19 mouse cellular contexts compared by ENCODE assay signal in genomic region chr5:64232872-64233271, GRCm38 (mm10).
"Had no signal": no experiment of that assay in that cellular context is flagged by ENCODE, and none has a peak within 500 bp of the region (broad histone marks: within the 10 kb centered on the region; RNA-seq: fewer than 3 reads in every experiment).

No protein-coding gene starts in this region.

- H3K27me3 ChIP-seq: limb, embryonic 12.5 days; limb, embryonic 15.5 days; midbrain, embryonic 12.5 days; neural tube, embryonic 13.5 days had no signal

- ATAC-seq: liver, postnatal 0 days; lung, postnatal 0 days; midbrain, embryonic 16.5 days had no signal

- H3K9ac ChIP-seq: limb, embryonic 12.5 days; limb, embryonic 15.5 days; liver, embryonic 14.5 days; liver, postnatal 0 days; lung, embryonic 14.5 days; midbrain, embryonic 12.5 days; neural tube, embryonic 13.5 days had no signal

- H3K36me3 ChIP-seq: limb, embryonic 12.5 days; limb, embryonic 15.5 days; midbrain, embryonic 12.5 days; neural tube, embryonic 13.5 days had no signal

- H3K9me3 ChIP-seq: limb, embryonic 12.5 days; limb, embryonic 15.5 days; midbrain, embryonic 12.5 days; neural tube, embryonic 13.5 days had no signal

- H3K4me2 ChIP-seq: limb, embryonic 12.5 days; limb, embryonic 15.5 days; liver, embryonic 11.5 days; midbrain, embryonic 12.5 days; neural tube, embryonic 13.5 days had no signal

- DNase-seq: kidney, adult 11 months; kidney, adult 9 months; layer of hippocampus, adult 9-11 months; left cerebral cortex, postnatal 4 days; liver, postnatal 0 days; lung, embryonic 14.5 days; retina, postnatal 1 day; right cerebral cortex, postnatal 25 days; thymus, postnatal 25 days had no signal

- H3K4me3 ChIP-seq: limb, embryonic 12.5 days; limb, embryonic 15.5 days; midbrain, embryonic 12.5 days; myocyte; neural tube, embryonic 13.5 days had no signal

- H3K27ac ChIP-seq: limb, embryonic 12.5 days; limb, embryonic 15.5 days; liver, embryonic 14.5 days; macrophage; midbrain, embryonic 12.5 days; neural tube, embryonic 13.5 days had no signal
